Mouse (Mus musculus): ENCODE measurements around the gene Aftph.
"Not testable (repeated sequence)": the region's sequence is repeated elsewhere in the genome, so short reads cannot be mapped to it uniquely, and the experiment has no call there.

Aftph gene

DNA sequence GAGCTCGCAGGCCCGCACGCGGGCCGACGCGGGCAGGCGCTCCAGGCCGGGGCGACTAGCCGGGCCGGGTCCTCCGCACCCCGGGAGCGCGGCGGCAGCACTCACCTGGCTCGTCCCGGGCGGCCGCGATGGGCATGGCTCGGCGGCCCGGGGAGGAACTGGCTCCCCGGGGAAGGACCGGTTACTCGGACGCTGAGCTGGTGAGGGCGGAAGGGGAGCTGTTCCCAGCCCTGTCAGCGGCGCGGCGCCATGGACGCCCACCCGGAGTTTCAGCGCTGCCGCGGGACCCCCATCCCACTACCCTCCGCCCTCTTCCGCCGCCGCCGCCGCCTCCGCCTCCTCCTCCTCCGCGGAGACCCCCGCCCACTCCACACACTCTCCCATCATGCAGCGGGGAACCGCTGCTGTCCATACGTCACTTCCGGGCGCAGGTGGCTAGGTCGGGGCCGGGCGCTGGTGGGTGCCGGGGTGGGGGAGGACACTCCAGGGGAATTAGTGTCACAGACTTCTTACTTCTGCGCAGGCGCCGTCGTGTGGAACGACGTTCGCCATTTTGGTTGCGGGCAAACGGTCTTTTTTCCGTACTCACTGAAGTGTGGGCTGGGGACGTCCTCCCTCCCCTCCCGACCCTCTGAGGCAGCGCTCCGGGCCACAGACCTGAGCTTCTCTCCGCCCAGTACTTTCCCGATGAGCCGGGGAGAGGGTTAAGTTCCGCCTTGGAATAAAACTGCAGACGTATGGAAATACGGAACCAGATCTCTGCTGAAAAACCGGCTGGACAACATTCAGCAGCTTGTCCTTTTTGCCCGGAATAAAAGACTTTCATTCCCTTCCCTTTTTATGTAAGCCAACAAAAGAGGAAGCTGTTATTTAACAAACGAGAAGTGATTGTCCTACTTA lies at the start of gene Aftph:
Gene Aftph, minus strand, starts transcription at position 389 of the 900 bp plus-strand sequence.
- peak; percentile 100 for DNase-seq

DNA sequence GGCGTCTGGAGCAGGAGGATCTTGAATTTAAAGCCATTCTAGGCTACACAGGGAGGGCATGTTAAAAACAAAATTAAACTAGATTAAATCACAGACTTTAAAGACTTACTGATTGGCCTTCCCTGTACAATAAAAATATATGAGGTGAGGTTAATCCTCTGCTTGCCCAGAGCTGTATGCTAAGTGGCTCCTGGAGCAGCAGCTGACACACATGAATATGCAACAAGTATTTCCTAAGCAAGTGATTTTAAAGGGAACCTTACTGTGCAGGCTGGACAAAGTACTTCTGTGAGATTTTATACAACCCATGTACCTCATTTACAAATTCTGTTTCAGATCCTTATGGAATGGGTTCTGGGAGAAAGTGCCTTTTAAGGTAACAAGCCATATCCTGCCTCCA lies 47.6 kb upstream of the Aftph start:
- no peak for DNase-seq

DNA sequence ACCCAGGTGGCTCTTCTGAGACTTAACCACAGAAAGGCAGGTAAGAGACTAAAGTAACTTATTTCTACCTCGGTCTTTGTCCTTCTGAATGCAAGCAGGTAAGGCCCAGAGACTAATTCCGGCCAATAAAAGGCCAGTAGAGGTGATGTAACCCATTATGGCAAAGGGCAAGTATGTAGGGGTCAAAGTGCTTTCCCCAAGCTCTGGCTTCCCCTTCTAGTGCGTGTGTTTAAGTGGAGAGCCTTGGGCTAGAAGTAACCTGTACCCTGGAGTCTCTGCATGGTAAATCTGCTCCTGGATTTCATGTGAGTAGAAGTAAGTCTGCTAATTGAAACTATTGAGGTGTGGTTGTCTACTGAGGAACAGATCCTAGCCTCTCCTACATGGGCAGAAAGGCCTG lies 46.7 kb upstream of the Aftph start:
- no peak for DNase-seq

DNA sequence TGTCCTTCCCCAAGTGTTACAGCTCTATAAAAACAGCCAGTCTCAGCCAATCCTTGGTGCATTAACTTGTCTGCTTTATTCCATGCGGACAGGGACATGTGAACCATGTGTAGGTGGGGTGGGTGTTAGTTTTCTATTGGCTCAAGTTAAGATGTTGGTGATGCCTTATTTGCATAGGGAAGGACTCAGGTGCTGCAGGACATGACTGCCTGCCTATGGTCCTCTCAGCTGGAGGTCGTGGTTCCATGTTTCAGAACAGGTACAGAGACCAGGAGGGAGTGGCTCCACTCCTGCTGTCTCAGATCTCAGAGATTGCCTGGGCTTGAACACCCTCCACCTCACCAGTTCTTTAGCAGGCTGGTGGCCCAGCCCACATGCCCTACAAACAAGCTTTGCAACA lies 44.8 kb upstream of the Aftph start:
- no peak for DNase-seq

DNA sequence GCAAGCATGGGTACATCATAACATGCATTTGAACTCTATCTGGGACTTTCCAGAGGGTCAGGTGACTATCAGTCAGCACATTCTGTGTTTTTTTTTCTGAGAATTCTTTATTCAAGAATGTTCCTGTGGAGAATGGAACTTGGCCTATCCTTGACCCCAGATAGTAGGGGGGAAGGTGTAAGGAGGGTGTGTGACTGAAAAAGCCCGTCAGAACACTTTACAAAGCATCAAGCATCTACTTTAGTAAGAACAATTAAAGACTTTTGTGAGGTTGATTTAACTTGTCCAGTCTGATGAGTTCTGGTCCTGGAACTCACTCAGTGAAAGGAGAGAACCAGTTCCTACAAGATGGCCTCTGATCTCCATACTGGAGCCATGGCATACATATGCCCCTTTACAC lies 43.8 kb upstream of the Aftph start:
- DNase-seq: no peak

DNA sequence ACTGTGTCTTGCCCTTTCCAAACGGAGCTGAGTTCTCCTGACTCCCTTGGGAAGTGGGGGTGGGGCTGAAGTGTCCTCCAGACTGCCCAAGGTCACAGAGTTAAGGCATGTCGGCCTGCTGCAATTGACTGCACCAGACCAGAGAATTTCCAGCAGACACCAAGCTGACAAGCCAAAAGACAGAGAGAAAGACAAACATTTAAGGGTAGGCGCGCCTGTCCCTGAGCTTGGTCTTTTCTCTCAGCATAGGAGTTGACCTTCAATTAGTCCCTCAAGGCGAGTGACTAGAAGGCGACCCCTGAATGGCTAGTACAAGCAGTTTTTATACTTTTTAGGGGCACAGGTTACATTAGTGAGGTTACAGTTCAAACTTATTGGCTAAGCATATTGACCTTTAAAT lies 43.4 kb upstream of the Aftph start:
- DNase-seq: no peak

DNA sequence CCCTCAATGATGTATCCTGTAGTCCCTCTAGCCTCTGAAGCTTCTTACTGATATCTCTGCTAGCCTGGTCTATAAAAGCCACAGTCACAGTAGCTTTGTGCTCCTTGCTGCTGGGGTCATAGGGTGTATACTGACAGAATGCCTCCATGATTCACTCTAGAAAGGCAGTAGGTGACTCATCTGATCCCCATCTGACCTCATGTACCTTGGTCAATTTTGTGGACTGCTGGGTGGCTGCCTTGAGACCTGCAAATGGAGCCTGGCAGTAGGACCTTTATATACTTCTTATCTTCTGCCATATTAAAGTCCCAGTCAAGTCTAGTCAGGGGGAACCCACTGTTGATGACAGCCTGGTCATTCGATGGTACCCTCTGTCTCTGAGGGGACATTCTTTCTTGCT lies 42.1 kb upstream of the Aftph start:
- DNase-seq: no peak

DNA sequence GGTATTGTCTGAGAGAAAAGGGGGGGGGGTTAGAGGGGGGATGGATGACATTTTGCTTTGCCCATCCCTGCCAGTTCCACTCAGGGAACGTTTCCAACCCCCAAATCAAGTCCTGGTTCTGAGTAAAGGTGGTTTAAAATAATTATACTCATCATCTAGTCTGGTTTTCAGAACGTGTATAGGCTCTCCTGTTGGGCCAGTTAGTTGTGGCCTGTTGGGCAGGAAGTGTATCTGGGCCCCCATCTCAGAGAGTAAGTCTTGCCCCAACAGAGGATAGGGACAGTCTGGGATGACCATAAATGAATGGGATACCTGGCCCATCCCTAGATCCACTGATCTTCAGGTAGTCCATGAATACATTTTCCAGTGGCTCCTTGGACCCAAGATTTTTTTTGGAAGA lies 41.2 kb upstream of the Aftph start:
- no peak for DNase-seq

DNA sequence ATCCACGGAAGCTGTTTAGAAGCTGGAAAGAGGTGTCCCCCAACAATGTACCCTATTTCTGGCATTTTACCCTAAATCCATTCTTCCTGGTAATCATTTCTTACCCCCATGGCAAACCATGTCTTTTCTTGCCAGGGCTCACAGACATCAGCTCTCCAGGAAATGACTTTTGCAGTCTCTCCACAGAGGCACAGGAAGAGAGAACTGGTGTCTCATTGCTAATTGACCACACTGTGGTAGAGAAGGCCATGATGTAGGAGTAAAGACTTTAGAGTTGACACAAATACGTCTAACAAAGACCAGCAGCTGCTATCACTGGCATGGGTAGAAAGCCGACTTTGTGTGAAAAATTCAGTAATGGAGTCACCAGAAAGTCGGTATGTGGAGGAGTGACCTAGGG lies 38.9 kb upstream of the Aftph start:
- no peak for DNase-seq

DNA sequence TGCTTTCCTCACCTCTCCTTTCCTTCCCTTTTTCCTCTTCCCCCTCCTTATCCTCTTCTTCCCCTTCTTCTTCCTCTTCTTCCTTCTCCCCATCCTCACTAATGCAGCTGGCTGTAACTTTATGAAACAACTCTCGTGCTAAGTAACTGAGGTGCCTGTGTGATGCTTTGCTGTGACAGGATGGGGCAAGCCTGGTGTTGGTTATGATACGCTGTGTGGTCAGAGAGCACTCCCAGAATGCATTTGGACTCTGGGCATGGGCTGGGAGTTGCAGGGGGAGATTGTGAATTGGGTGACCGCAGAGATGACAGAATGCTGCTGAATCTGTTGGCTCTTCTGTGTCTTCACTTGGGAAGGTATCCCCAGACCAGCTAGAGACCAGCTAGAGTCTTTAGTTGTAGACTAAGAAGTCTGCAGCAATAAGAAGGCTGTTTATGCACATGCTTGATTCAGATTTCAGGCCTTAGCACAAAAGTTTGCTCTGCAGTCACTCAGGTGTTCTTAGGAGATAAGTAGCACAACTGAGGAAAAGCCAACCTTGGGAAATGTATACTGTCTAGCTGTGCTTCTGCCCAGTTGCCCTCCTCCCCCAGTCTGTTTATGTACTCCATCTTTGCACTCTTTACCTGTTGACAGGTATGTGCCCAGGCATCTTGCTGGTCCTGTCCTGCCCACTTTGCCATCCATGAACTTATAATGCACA lies 37.6 kb upstream of the Aftph start:
- DNase-seq: no peak

DNA sequence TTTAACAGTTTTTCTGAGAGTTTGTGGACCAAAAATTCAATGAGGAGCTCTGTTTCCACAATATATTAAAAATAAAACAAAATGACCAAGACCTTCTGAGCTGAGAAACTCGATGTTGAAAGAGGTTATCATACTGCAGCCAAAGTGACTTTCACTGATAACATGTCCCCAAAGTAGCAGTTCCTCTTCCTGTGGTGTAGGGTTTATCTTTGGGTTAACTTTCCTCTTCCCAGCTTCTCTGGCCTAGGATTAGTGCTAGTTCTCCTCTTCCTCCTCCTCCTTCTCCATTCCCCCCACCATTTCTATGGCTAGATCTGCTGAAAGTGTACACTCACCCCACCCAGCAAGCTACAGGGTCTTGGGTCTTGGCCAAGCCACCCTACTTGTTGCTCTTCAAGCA lies 36.9 kb upstream of the Aftph start:
- DNase-seq: no peak

DNA sequence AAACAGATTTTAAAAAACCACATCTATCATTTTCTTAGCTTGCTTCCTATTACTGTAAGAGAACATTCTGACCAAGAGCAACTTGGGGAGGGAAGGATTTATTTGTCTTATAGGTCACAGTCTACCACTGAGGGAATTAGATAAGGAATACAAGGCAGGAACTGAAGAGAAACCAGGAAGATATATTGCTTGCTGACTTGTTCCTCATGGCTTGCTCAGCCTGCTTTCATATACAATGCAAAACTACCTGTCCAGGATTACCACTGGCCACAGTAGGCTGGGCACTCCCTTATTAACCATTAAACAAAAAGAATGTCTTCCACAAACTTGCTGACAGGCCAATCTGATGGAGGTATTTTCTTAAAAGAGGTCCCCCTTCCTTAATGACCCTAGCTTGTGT lies 35.3 kb upstream of the Aftph start:
- DNase-seq: no peak

DNA sequence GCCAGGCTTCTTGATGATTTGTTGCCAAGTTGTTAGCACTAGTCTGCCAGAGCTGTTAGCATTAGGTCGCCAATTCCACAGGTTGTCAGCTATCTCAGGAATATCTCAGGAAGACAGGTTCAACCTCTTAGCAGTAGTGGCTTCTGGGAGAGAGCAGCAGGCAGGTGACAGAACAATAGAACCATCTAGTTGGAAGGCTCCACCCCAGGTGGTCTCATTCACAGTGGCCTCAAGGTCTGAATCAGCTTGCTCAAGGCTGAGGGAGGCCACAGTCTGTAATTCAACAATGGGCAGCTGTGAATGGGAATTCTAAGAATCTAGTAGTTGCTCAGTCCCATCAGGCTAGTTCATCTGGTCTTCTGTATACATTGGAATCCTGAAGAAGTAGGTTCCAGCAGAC lies 31.3 kb upstream of the Aftph start:
- no peak for DNase-seq

DNA sequence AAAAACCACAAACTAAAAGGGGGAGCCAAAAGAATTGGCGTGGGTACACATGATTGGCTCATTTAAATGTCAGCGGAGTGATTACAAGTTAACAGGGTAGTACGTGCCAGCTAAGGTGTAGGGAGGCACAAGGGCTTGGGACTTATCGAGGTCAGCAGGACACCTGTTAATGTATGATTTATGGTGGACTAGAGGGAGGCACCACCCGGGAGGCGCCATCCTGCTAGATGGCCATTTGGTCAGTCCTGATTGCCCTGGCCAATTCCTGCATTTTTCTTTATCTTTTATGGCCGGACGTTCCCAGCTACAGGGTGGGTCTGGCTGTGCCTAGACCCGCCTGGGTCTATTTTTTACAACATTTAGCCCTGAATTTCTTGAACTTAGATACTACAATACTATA lies 30.4 kb upstream of the Aftph start:
- DNase-seq: not testable (repeated sequence)

DNA sequence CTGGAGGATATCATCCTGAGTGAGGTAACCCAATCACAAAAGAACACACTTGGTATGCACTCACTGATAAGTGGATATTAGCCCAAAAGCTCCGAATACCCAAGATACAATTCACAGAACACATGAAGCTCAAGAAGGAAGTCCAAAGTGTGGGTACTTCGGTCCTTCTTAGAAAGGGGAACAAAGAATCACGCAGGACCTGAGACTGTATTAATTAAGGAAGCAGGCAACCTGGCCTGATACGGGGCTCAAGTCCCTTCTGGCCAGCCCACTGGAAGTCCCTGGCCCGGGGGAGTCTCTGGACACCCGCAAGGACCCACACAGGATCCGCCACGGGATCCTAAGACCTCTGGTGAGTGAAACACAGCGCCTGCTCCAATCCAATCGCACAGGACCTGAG lies 20.6 kb upstream of the Aftph start:
- DNase-seq: not testable (repeated sequence)

DNA sequence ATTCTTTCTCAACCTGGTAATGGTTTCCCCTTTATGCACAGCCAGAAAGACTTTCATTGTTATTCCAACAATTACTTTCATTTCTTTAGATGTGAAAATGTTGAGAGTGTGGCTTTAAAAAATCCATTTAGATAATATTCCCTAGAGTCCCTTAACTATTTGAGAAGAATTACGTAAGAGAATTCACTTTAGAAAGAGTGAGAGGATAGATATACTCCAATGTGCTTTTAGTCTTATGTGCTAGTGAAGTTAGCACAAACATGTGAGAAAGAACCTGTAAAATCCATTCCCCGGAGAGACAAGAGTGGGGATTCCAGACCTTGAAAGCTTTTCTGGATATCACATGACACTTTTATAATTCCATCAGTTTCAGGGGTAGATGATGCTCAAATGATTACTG lies 9.2 kb upstream of the Aftph start:
- DNase-seq: no peak

DNA sequence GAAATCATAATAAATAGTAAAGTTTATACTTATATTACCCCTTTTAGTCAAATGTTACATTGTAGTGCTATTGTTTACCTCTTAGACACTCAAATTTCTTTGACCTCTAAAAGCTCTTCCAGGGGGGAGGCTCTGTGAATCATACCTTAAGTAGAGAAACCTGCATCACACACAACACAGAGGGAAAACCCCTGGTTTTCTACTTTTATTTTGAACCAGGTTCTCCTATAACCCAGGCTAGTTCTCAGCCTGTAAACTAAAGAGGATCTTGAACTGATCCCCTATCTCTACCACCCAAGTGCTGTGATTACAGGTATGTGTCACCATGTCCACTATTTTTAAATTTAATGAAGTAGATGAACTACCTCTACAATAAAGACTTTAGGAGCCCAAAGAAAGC lies 2.0 kb upstream of the Aftph start:
- no peak for DNase-seq

DNA sequence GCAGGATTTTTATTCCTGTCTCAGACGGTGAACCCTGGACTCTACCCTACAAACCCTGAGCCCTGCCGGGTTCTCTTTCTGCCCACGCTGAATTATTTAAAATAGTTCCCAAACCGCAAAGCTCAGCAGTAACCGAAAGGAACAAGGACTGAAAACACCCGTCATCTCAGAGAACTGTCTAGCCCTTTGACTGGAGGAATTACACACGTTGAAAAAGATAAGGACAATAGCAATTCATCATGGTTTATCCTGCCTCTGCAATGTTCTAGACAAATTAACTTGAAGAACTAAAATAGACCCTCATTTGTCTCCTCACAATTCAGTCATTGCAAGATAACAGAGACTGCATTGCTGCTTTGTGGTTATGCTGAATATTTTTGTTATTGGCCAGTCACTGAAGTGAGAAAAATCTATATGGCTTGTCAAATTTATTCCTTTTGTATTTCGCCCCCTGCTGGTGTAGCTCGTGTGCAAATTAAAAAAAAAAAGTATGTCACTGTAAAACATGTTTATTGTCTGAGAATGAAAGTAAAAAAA lies 1.0 kb upstream of the Aftph start:
- peak; percentile 85 for DNase-seq

DNA sequence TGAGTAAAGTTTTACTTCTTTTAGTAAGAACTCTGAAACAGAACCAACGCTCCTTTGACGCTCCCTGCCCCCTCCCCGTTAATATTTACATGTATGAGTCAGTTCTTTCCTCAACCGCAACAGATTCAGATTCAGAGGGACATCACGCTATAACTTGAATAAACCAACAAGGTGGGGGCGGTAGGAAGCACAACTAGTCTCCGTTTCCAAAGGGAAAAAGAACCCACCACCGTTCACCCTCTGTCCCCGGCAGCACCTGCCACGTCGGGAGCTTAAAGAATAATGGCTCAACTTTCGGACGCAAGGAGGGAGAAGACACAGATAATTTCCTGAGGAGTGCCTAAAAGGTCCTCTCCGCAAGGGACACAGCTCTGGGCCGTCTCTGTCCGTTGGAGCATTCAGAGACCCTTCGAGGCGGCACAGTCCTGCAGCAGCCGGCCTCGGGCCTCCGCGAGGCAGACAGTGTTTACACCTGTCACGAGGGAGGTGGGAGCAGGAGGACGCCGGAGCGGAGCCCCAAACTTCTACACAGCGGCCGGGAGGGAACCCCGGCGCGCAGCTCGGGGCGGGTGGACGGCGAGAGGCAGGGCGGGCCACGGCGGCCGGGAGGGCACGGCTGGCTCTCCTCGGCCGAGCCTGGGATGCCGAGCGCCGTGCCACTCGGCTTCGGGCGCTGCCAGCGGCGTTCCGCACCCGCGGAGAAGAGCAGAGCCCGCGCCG lies 748 bp downstream of the Aftph start:
- peak; percentile 70 for DNase-seq

DNA sequence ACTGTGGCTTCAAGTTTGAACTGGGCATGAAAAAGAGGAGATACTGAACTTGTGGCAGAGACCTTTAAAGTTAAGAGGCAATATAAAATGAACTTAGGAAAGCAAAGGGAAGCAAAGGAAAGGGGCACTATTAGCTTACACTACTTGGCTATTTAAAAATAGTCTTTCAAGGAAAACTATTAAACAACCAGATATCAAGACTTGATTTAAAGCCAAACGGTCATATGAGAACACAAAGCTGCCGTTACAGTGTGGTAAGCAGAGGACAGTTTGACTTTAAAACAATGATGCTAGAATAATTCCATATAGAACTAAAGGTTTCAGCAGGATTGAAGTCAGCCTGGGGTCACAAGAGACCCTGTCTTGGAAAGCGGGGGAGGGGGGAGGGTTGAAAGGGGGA lies 7.3 kb downstream of the Aftph start:
- DNase-seq: no peak

DNA sequence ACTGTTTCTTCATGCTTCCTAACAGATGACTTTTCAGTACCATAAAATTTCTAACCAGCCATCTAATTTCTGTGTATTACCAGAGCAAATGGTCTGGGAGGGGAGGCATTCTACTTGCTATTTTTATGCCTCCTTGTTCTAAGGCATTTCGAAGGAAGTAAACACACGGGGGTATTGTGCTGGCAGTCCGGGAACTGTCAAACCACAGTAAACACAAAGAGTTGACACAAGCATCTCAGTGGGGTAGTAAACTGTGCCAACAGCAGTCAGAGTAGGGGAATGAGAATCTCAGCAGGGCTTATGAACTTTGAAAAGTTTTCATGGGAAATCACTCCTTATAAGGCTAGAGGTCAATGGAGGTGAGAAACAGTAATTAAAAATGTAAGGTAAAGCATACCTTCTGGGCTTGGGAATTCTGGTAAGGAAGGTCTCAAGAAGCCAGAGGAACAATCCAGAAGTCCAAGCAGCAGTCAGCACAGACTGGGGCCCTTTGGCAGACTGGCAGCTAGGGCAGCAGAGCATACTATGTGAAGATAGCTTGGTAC lies 7.8 kb downstream of the Aftph start:
- DNase-seq: no peak

DNA sequence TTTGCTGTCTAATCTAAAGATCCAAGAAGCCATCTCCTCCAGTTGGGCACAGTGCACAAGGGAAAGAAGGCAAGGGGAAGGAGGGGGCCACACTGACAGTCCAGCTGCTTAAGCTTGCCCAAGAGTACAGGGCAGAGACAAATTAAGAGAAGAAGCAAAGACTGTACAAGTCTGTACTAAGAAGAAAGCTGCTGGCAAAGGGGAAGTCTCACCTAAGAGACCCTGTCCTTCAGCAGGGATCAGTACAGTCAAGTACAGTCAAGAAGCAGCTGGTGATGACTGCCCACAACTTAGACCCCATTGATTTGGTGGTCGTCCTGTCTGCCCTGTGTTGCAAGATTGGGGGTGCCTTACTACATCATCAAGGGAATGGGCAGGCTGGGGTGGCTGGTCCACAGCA lies 12.0 kb downstream of the Aftph start:
- DNase-seq: no peak

DNA sequence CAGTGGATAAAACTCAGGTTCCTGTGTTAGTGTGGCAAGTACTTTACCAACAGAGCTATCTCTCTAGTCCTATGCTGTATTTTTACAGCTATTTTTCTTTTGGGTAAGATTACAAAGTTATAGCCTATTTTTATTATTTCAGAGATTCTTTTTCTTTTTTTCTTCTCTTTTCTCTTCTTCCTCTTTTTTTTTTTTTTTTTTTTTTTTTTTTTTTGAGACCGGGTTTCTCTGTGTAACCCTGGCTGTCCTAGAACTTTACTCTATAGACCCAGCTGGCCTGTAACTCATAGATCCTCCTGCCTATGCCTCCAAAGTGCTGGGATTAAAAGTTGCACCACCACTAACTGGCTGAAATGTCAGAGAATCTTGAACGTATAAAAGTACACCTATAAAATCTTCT lies 13.3 kb downstream of the Aftph start:
- DNase-seq: no peak

Data from thymus, postnatal 14 days (tissue).